Mouse (Mus musculus): ENCODE results near the gene Pidd1. TPM values are rescaled to one million over a fixed set of nuclear protein-coding genes. Genes with fewer than 3 reads are reported as not detected.

The Pidd1 gene
- 3.2 and 4.4 TPM in 2 replicates for polyA plus RNA-seq (2012; rRNA removed)

DNA sequence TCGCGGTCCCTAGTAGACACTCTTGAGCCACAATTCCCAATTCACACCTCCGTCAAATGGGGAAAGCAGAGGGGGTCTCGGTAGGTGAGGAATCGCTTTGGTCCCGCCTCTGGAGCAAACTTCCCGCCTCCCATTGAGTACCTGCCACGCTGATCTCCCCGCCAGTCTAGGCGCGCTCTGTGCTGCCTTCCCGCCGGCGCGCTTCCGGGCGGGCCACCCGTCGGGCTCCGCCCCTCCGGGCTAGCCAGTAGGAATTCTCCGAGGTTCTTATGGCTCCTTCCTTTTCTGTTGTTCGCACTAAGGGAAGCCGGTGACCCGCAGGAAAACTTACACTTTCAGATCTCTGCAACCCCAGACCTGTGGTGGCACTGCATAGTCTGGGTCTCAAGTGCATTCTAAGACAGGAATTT is at the start of gene Pidd1:
Gene Pidd1 (minus strand): TSS at position 198 of the 410 bp plus-strand sequence.
- TF ChIP-seq CTCF (IDR thresholded peaks at IDR 0.05; ENCODE audit: borderline replicate concordance, insufficient read depth, low read depth, low read length) (no peak), POLR2A (IDR thresholded peaks at IDR 0.05; ENCODE audit: borderline replicate concordance, insufficient read depth, low read length) (no peak)
- WGBS = 2% methylated on average over 25 of the region's 25 CpGs
- DNase-seq = peak; percentile 32 to 33
- peak within 1 kb of the TSS; percentile 17 for H3K4me3 ChIP-seq (replicated peaks; ENCODE audit: insufficient read depth, low read depth, low read length)
- no peaks in the 10 kb centered on the region for H3K27me3 ChIP-seq (ENCODE audit: control insufficient read depth, insufficient read depth, low read length)
- H3K27ac ChIP-seq (ENCODE audit: insufficient read depth, low read length) = no peak within 1 kb of the TSS
- H3K4me1 ChIP-seq (ENCODE audit: control insufficient read depth, insufficient read depth, low read length) = peaks cover 16% of the 10 kb centered on the region

- Histone ChIP-seq H3K27ac (ENCODE audit: insufficient read depth, low read length) (peak overlapping the region; percentile 19), H3K4me1 (ENCODE audit: control insufficient read depth, insufficient read depth, low read length) (peaks cover 87% of the 10 kb centered on the region), H3K27me3 (ENCODE audit: control insufficient read depth, insufficient read depth, low read length) (no peaks in the 10 kb centered on the region), H3K4me3 (replicated peaks; ENCODE audit: insufficient read depth, low read depth, low read length) (no peak overlapping the region)
- DNase-seq = peak; percentile 76 to 81
- WGBS = 9% methylated on average over 5 of the region's 5 CpGs
- TF ChIP-seq POLR2A (IDR thresholded peaks at IDR 0.05; ENCODE audit: borderline replicate concordance, insufficient read depth, low read length) = 0 out of 2 replicates have a peak, but pooled peaks have one; percentile 25
- no peak for TF ChIP-seq CTCF (IDR thresholded peaks at IDR 0.05; ENCODE audit: borderline replicate concordance, insufficient read depth, low read depth, low read length)
Measured at GRCm38 (mm10) chr7:141492738-141493137, 48.9 kb upstream of the Pidd1 start.

GRCm38 (mm10) chr7:141491151-141491550 is 47.3 kb upstream of the Pidd1 start:
- peaks cover 87% of the 10 kb centered on the region for H3K4me1 ChIP-seq (ENCODE audit: control insufficient read depth, insufficient read depth, low read length)
- H3K4me3 ChIP-seq (replicated peaks; ENCODE audit: insufficient read depth, low read depth, low read length) = no peak overlapping the region
- no peak overlapping the region for H3K27ac ChIP-seq (ENCODE audit: insufficient read depth, low read length)
- H3K27me3 ChIP-seq (ENCODE audit: control insufficient read depth, insufficient read depth, low read length) = no peaks in the 10 kb centered on the region
- TF ChIP-seq POLR2A (IDR thresholded peaks at IDR 0.05; ENCODE audit: borderline replicate concordance, insufficient read depth, low read length) (no peak), CTCF (IDR thresholded peaks at IDR 0.05; ENCODE audit: borderline replicate concordance, insufficient read depth, low read depth, low read length) (no peak)
- no peak for DNase-seq
- WGBS = 85% methylated on average over 2 of the region's 2 CpGs

- 28% methylated on average over 7 of the region's 7 CpGs for WGBS
- Histone ChIP-seq H3K27me3 (ENCODE audit: control insufficient read depth, insufficient read depth, low read length) (no peaks in the 10 kb centered on the region), H3K4me1 (ENCODE audit: control insufficient read depth, insufficient read depth, low read length) (peaks cover 65% of the 10 kb centered on the region), H3K4me3 (replicated peaks; ENCODE audit: insufficient read depth, low read depth, low read length) (peak overlapping the region; percentile 16), H3K27ac (ENCODE audit: insufficient read depth, low read length) (peak overlapping the region; percentile 87)
- DNase-seq = peak in 1 of 2 experiments; percentile 42
- TF ChIP-seq POLR2A (IDR thresholded peaks at IDR 0.05; ENCODE audit: borderline replicate concordance, insufficient read depth, low read length) (no peak), CTCF (IDR thresholded peaks at IDR 0.05; ENCODE audit: borderline replicate concordance, insufficient read depth, low read depth, low read length) (no peak)
Measured at GRCm38 (mm10) chr7:141487141-141487540, 43.3 kb upstream of the Pidd1 start.

DNA sequence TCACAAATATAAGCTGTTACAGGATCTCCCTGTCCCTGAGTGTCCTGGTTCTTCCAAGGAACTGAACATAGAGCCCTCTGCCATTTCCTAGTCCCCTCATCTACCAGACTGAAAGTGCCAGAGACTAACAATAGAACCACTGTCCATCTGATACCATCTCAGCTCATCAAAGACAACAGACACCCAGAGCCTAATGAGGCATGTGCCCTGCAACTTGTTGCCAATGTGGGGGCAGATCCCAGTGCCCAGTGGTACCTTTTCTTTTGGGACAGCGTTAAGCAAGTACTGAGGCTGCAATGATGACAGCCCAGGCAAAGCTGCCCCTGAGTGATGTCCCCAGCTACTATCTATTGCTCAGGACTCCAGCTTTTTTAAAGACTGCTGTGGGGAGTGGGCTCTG is 42.4 kb upstream of the Pidd1 start:
- Histone ChIP-seq H3K27ac (ENCODE audit: insufficient read depth, low read length) (peak overlapping the region; percentile 87), H3K27me3 (ENCODE audit: control insufficient read depth, insufficient read depth, low read length) (no peaks in the 10 kb centered on the region), H3K4me3 (replicated peaks; ENCODE audit: insufficient read depth, low read depth, low read length) (peak overlapping the region; percentile 3), H3K4me1 (ENCODE audit: control insufficient read depth, insufficient read depth, low read length) (peaks cover 56% of the 10 kb centered on the region)
- DNase-seq = no peak
- TF ChIP-seq CTCF (IDR thresholded peaks at IDR 0.05; ENCODE audit: borderline replicate concordance, insufficient read depth, low read depth, low read length) = no peak
- no peak for TF ChIP-seq POLR2A (IDR thresholded peaks at IDR 0.05; ENCODE audit: borderline replicate concordance, insufficient read depth, low read length)
- 8% methylated on average over 1 of the region's 1 CpGs for WGBS

DNA sequence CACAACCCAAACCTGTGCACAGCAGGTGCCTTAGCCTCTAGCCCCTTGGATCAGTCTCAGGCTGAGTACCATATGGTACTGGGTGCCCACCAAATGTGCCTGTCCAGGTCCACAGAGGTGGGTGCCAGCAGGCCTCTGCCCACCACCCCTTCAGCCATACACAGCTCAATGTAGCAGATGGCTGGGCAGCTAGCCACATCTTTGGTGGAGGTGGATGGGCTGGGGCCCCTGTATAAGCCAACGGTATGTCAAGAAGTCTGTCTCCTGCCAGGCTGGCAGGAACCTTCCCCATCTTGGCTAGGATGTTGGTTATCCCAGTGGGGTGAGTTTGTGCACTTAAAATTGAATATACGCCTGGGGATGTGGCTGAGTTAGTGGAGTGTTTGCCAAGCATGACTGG is 41.8 kb upstream of the Pidd1 start:
- no peak for TF ChIP-seq POLR2A (IDR thresholded peaks at IDR 0.05; ENCODE audit: borderline replicate concordance, insufficient read depth, low read length)
- no peak for TF ChIP-seq CTCF (IDR thresholded peaks at IDR 0.05; ENCODE audit: borderline replicate concordance, insufficient read depth, low read depth, low read length)
- WGBS = 6% methylated on average over 2 of the region's 2 CpGs
- Histone ChIP-seq H3K27me3 (ENCODE audit: control insufficient read depth, insufficient read depth, low read length) (no peaks in the 10 kb centered on the region), H3K27ac (ENCODE audit: insufficient read depth, low read length) (peak overlapping the region; percentile 87), H3K4me1 (ENCODE audit: control insufficient read depth, insufficient read depth, low read length) (peaks cover 52% of the 10 kb centered on the region), H3K4me3 (replicated peaks; ENCODE audit: insufficient read depth, low read depth, low read length) (peak overlapping the region; percentile 5)
- peak; percentile 96 to 98 for DNase-seq

DNA sequence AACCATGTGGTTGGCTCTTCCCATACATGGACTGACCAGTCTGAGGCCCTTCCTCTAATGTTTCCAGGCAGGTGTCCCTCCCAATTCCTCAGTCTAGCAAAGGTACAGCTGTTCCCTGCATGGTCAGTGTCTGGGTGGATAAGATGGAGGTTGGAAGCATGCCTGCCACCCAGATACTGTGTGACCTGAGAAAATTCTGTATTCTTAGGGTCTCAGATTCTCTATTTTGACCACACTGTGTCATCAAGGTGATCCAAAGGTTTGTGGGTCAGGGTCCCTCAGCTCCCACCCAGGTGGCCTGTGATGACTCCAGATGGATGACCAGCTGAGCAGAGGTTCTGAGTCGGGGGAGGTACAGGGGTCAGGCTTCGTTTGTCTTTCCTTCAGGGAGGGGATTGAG is 41.4 kb upstream of the Pidd1 start:
- Histone ChIP-seq H3K4me1 (ENCODE audit: control insufficient read depth, insufficient read depth, low read length) (peaks cover 50% of the 10 kb centered on the region), H3K27ac (ENCODE audit: insufficient read depth, low read length) (peak overlapping the region; percentile 87), H3K4me3 (replicated peaks; ENCODE audit: insufficient read depth, low read depth, low read length) (peak overlapping the region; percentile 82), H3K27me3 (ENCODE audit: control insufficient read depth, insufficient read depth, low read length) (no peaks in the 10 kb centered on the region)
- no peak for DNase-seq
- TF ChIP-seq POLR2A (IDR thresholded peaks at IDR 0.05; ENCODE audit: borderline replicate concordance, insufficient read depth, low read length) (no peak), CTCF (IDR thresholded peaks at IDR 0.05; ENCODE audit: borderline replicate concordance, insufficient read depth, low read depth, low read length) (no peak)
- 14% methylated on average over 2 of the region's 2 CpGs for whole genome bisulfite sequencing
